Mouse (Mus musculus) midbrain, embryonic 11.5 days (tissue): ENCODE results near the gene Gltpd2. TPM values are rescaled to one million over a fixed set of nuclear protein-coding genes. Genes with fewer than 3 reads are reported as not detected.

Source experiments
- ATAC-seq: fragments of 200-750 bp; cut with Nextera tagmentation; 2 replicates; pipeline ENCODE4 v1.8.0; 2017; ENCODE audit warnings: moderate TSS enrichment, moderate library complexity; ENCODE audit not compliant: low FRiP score
- DNase-seq: peaks from one replicate; pipeline ENCODE4 v3.0.0; 2015; ENCODE audit warnings: low spot score; ENCODE audit errors: missing footprints
- H3K27ac ChIP-seq: fragments of 300-500 bp; sonication (generic); 2 replicates; pipeline ENCODE4 v1.5.1; 2014; ENCODE audit warnings: low read depth, low read length
- H3K27me3 ChIP-seq: fragments of 300-500 bp; sonication (generic); 2 replicates; pipeline ENCODE4 v1.6.1; 2014; ENCODE audit warnings: mild to moderate bottlenecking, low read length, moderate library complexity, mixed read lengths; ENCODE audit not compliant: control insufficient read depth, insufficient read depth
- H3K36me3 ChIP-seq: fragments of 300-500 bp; sonication (generic); 2 replicates; pipeline ENCODE4 v1.6.1; 2014; ENCODE audit warnings: mild to moderate bottlenecking, low read length, moderate library complexity, mixed read lengths; ENCODE audit not compliant: control insufficient read depth, insufficient read depth
- H3K4me1 ChIP-seq: fragments of 300-500 bp; sonication (generic); 2 replicates; pipeline ENCODE4 v1.6.1; 2014; ENCODE audit warnings: low read length; ENCODE audit not compliant: control insufficient read depth, insufficient read depth
- H3K4me2 ChIP-seq: fragments of 300-500 bp; sonication (generic); 2 replicates; pipeline ENCODE4 v1.6.1; 2014; ENCODE audit warnings: mild to moderate bottlenecking, moderate library complexity
- H3K4me3 ChIP-seq: fragments of 300-500 bp; sonication (generic); 2 replicates; pipeline ENCODE4 v1.5.1; 2014; ENCODE audit warnings: low read depth, low read length
- H3K9ac ChIP-seq: fragments of 300-500 bp; sonication (generic); 2 replicates; pipeline ENCODE4 v1.6.1; 2014; ENCODE audit warnings: low read length
- H3K9me3 ChIP-seq: fragments of 300-500 bp; sonication (generic); 2 replicates; pipeline ENCODE4 v1.6.1; 2016; ENCODE audit warnings: low read length; ENCODE audit not compliant: control insufficient read depth
- WGBS: fragments of 180-500 bp; shearing (Covaris S2); extraction: QIAGEN DNeasy Blood & Tissue Kit; methylation state at CpG from one replicate; pipeline ENCODE4 v1.1.7; 2014; 5-methylcytosine and 5-hydroxymethylcytosine counted together
- polyA plus RNA-seq: library from polyadenylated mRNA; unstranded; fragments of >200 nt; fragmentation: Nextera tagmentation; extraction: Ambion mirVana; gene quantifications from 2 replicates; pipeline ENCODE4 v1.2.1, GENCODE M21; 2014

The Gltpd2 gene
- polyA plus RNA-seq, 1 experiment from 2014 or later: 0.18 TPM

- Histone ChIP-seq H3K4me3 (no peak overlapping the region), H3K27me3 (no peaks in the 10 kb centered on the region), H3K4me2 (no peak overlapping the region), H3K36me3 (no peaks in the 10 kb centered on the region), H3K27ac (no peak overlapping the region), H3K4me1 (no peaks in the 10 kb centered on the region), H3K9me3 (no peaks in the 10 kb centered on the region), H3K9ac (no peak overlapping the region)
- WGBS: 75% methylated on average over 14 of the region's 14 CpGs
- no peak for DNase-seq
- ATAC-seq: no peak
These were observed 19.2 kb upstream of the Gltpd2 start for GRCm38 (mm10) chr11:70499566-70500475.

GRCm38 (mm10) chr11:70500476-70500812 is 18.6 kb upstream of the Gltpd2 start:
- Histone ChIP-seq H3K36me3 (no peaks in the 10 kb centered on the region), H3K9ac (no peak overlapping the region), H3K27ac (no peak overlapping the region), H3K27me3 (no peaks in the 10 kb centered on the region), H3K9me3 (no peaks in the 10 kb centered on the region), H3K4me2 (no peak overlapping the region), H3K4me3 (no peak overlapping the region), H3K4me1 (no peaks in the 10 kb centered on the region)
- WGBS: 98% methylated on average over 1 of the region's 1 CpGs
- ATAC-seq: no peak
- DNase-seq: no peak

- H3K9me3 ChIP-seq: no peaks in the 10 kb centered on the region
- no peak overlapping the region for H3K9ac ChIP-seq
- WGBS: 85% methylated on average over 3 of the region's 3 CpGs
- ATAC-seq (no peak), DNase-seq (no peak)
- H3K27ac ChIP-seq: no peak overlapping the region
- H3K4me1 ChIP-seq: no peaks in the 10 kb centered on the region
- H3K27me3 ChIP-seq: no peaks in the 10 kb centered on the region
- H3K36me3 ChIP-seq: no peaks in the 10 kb centered on the region
- no peak overlapping the region for H3K4me2 ChIP-seq
- H3K4me3 ChIP-seq: no peak overlapping the region
These were observed 17.0 kb upstream of the Gltpd2 start for GRCm38 (mm10) chr11:70502018-70502417.

GRCm38 (mm10) chr11:70504970-70505369 is 14.0 kb upstream of the Gltpd2 start, which contains the start of gene Tm4sf5:
Tm4sf5 (plus strand) TSS chr11:70505244.
- no peak within 1 kb of the TSS for H3K27ac ChIP-seq
- DNase-seq: no peak
- H3K4me1 ChIP-seq: peaks cover 3% of the 10 kb centered on the region; the same call in 1 of the 2 replicates
- ATAC-seq: no peak
- H3K27me3 ChIP-seq: no peaks in the 10 kb centered on the region
- 79% methylated on average over 9 of the region's 9 CpGs for WGBS
- no peak within 1 kb of the TSS for H3K4me3 ChIP-seq
- H3K9me3 ChIP-seq: no peaks in the 10 kb centered on the region
- H3K4me2 ChIP-seq: no peak within 1 kb of the TSS
- H3K36me3 ChIP-seq: no peaks in the 10 kb centered on the region
- H3K9ac ChIP-seq: no peak within 1 kb of the TSS

GRCm38 (mm10) chr11:70506385-70506784 is 12.6 kb upstream of the Gltpd2 start:
- Histone ChIP-seq H3K9me3 (no peaks in the 10 kb centered on the region), H3K9ac (no peak overlapping the region), H3K4me3 (no peak overlapping the region), H3K4me1 (peaks cover 3% of the 10 kb centered on the region; the same call in 1 of the 2 replicates), H3K27me3 (no peaks in the 10 kb centered on the region), H3K36me3 (no peaks in the 10 kb centered on the region), H3K4me2 (no peak overlapping the region), H3K27ac (no peak overlapping the region)
- DNase-seq: peak; percentile 86
- WGBS: 31% methylated on average over 4 of the region's 4 CpGs
- no peak for ATAC-seq

- ATAC-seq (no peak), DNase-seq (no peak)
- peaks cover 3% of the 10 kb centered on the region; the same call in 1 of the 2 replicates for H3K4me1 ChIP-seq
- no peak overlapping the region for H3K4me3 ChIP-seq
- H3K36me3 ChIP-seq: no peaks in the 10 kb centered on the region
- WGBS: 69% methylated on average over 7 of the region's 7 CpGs
- no peaks in the 10 kb centered on the region for H3K9me3 ChIP-seq
- H3K9ac ChIP-seq: no peak overlapping the region
- H3K27ac ChIP-seq: no peak overlapping the region
- no peaks in the 10 kb centered on the region for H3K27me3 ChIP-seq
- no peak overlapping the region for H3K4me2 ChIP-seq
These were observed 12.0 kb upstream of the Gltpd2 start for GRCm38 (mm10) chr11:70506962-70507515.

GRCm38 (mm10) chr11:70509753-70510564 is 9.0 kb upstream of the Gltpd2 start:
- DNase-seq (peak; percentile 91), ATAC-seq (no peak)
- WGBS: 8% methylated on average over 19 of the region's 19 CpGs
- Histone ChIP-seq H3K4me2 (peak overlapping the region; percentile 29; the same call in 1 of the 2 replicates), H3K27ac (no peak overlapping the region), H3K4me1 (peaks cover 5% of the 10 kb centered on the region; the same call in 1 of the 2 replicates), H3K9me3 (no peaks in the 10 kb centered on the region), H3K4me3 (no peak overlapping the region), H3K27me3 (no peaks in the 10 kb centered on the region), H3K36me3 (no peaks in the 10 kb centered on the region), H3K9ac (no peak overlapping the region)

- Histone ChIP-seq H3K4me1 (peaks cover 5% of the 10 kb centered on the region; the same call in 1 of the 2 replicates), H3K9ac (no peak overlapping the region), H3K27ac (no peak overlapping the region), H3K27me3 (no peaks in the 10 kb centered on the region), H3K4me2 (no peak overlapping the region), H3K9me3 (no peaks in the 10 kb centered on the region), H3K4me3 (no peak overlapping the region), H3K36me3 (no peaks in the 10 kb centered on the region)
- WGBS: 74% methylated on average over 2 of the region's 2 CpGs
- ATAC-seq (no peak), DNase-seq (no peak)
These were observed 7.8 kb upstream of the Gltpd2 start for GRCm38 (mm10) chr11:70511242-70511641.
